Mouse (Mus musculus): ENCODE measurements around the gene Hint1.
"Not testable (repeated sequence)": the region's sequence is repeated elsewhere in the genome, so short reads cannot be mapped to it uniquely, and the experiment has no call there.

Hint1 gene

GRCm38 (mm10) chr11:54896646-54897045, 30.5 kb downstream of the Hint1 start:
- DNase-seq (ENCODE audit: low spot score in 2 of 2), result not testable (repeated sequence)

DNA sequence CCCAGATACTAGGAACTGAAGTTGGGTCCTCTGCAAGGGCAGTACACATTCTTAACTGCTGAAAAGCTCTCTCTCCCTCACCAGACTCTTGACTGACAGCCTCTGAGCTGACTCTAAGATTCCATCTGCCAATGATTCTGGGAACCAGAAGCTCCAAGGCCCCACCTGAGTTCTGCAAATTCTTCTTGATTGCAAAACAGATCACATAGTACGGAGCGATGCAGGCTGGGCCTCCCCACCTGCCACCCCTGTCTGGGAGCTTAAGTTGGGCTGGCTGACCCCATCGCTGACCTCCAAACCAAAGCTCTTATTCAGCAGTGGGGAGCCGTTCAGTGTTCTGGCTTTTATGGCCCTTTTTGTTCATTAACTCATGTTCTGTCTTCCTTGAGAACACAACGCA, 31.3 kb downstream of the Hint1 start:
- DNase-seq (ENCODE audit: low spot score in 2 of 2), result no peak

- DNase-seq (ENCODE audit: low spot score in 2 of 2), result no peak
Measured at GRCm38 (mm10) chr11:54899657-54900056, 33.5 kb downstream of the Hint1 start.

DNA sequence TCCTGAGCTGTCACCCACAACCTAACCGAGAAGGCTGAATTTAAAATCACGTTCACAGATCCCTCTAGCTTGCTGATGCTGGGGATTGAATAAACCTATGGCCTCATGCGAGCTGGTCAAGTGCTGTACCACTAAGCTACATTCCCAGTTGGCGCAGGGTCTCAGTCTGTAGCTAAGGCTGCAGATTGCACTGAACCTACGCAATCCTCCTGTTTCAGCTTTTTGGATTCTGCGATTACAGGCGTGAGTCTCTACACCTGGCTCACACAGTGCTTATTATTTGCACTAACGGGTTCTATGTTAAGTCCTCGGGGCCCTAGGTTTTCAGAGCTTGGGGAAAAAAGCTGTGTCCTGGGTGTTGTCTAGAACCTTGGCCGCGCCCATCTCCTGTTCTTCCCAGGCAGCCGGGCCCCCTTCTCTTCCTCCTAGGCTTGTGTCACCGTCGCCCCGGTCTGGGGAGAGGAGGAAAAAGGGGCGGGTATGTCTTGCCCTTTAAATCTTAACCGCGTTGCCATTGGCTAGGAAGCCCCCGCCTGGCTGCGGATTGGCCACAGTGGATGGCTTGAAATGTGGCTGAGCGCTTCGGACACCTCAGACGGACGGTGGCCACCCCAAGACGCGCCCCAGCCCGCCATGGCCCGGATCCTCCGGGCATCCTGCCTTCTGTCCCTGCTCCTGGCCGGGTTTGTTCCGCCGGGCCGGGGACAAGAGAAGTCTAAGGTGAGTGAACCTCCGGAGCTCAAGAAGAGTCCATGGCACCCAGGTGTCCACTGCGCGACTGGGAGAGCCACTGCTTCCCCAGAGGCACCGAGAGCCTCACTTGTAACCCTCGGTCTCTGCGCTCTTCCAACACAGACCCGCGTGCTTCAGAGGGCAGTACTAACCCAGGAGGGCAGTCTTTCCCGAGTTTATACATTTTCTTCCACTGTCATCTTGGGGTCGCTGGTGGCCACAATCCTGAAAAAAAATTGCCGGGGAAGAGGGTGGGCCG, 36.4 kb downstream of the Hint1 start, which contains the start of gene Gpx3:
Gene Gpx3, plus strand, starts transcription at position 121 of the 991 bp plus-strand sequence.
- DNase-seq (ENCODE audit: low spot score in 2 of 2), result peak; percentile 61 to 76

DNA sequence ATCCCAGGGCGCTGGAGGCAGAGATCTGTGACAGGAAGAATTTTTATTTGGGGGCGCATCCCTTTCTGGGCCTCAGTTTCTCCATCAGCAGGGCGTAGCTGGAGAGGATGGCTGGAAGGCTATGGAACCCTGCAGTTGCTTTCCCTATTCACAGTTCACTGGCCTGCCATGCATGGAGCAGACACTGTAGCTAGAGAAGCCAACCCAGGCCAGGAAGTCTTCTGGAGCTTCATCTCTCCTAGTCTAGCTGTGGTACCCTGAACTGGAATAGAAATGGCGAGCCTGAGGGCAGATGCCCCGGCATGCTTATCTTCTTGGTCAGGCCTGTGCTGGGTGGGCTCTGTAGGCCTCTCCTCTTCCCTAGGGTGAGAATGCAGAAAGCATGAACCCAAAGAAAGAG, 37.2 kb downstream of the Hint1 start:
- DNase-seq (ENCODE audit: low spot score in 2 of 2), result no peak

DNA sequence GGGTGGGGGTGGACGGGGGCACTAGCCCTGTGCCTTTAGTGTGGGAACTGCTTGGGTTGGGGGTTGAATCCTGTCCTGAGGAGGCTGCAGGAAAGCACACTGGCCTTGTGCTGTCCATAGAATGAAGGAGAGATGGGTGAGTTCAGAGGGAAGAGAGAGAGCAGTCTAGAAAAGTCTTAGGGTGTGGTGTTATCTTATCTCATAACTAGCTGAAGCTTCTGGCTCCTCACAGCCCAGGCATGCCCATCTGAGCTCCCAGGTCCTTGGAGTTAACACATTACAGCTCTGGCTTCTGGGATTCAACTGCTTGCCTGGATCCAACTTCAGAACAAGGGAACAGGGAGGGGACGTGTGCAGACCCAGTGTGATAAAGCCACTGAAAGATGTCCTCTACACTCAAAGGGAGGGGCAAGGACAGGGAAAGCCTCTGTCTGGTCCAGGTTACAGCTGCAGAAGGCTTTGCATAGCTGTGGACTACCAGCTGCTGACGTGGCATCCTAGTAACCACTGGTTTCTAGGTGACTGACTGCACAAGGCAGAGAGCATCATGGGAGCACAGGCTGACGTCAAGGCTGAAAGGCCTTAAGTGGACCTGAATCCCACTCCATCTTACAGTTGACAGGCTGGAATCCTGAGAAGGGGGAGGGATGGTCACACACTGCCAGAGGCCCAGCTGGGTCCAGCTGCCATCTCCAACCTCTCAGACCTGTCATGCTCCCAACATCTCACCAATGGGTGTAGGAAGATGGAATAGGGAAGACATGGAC, 37.9 kb downstream of the Hint1 start:
- peak in 1 of 2 experiments; percentile 36 for DNase-seq (ENCODE audit: low spot score in 2 of 2)

DNA sequence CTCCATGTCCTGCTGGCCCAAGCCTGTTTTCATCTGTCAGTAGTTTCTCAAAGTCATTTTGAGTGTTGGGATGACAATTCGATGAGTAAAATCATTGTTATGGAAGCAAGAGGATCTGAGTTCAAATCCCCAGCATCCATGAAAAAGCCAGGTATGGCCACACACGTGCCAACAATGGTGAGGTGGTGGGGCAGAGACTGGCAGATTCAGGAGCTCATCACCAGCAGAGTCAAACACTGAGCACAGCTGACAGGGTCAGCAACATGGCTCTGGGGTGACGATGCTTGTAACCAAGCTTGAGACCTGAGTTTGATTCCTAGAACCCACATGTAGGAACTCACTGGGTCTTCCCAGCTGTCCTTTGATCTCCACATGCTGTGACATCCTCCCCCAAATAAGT, 38.9 kb downstream of the Hint1 start:
- DNase-seq (ENCODE audit: low spot score in 2 of 2), result no peak

DNA sequence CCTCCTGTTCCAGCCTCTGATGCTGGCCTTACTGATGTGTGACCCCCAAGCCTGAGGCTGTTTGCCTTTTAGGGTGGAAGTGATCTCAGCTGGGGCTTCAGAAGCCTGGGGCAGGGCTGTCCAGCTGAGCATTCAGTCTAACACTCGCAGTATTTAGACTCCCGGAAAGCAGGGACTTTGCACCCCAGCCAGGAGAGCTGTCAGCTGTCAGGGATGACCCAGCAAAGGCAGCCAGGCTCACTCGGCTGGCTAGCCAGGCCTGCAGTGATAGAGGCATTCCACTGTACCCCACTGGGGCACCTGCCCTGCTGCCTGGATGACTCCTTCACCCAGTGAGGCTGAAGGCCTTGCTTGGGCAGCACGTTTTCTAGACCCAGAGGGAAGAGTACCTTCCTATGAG, 39.7 kb downstream of the Hint1 start:
- no peak for DNase-seq (ENCODE audit: low spot score in 2 of 2)

- DNase-seq (ENCODE audit: low spot score in 2 of 2), result no peak
Measured at GRCm38 (mm10) chr11:54906466-54906865, 40.3 kb downstream of the Hint1 start.

GRCm38 (mm10) chr11:54907259-54907658, 41.1 kb downstream of the Hint1 start:
- no peak for DNase-seq (ENCODE audit: low spot score in 2 of 2)

DNA sequence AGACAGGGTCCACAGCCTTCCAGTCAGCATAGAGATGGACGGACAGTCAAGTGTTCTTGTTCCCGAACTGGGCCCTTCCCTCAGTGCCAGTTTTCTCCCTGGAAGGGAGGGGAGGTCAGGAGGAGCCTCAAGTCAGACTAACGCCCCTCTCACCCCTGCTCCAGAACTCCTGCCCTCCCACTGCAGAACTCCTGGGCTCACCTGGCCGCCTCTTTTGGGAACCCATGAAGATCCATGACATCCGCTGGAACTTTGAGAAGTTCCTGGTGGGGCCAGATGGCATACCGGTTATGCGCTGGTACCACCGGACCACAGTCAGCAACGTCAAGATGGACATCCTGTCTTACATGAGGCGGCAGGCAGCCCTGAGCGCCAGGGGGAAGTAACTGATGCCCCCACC, 43.1 kb downstream of the Hint1 start:
- no peak for DNase-seq (ENCODE audit: low spot score in 2 of 2)

DNA sequence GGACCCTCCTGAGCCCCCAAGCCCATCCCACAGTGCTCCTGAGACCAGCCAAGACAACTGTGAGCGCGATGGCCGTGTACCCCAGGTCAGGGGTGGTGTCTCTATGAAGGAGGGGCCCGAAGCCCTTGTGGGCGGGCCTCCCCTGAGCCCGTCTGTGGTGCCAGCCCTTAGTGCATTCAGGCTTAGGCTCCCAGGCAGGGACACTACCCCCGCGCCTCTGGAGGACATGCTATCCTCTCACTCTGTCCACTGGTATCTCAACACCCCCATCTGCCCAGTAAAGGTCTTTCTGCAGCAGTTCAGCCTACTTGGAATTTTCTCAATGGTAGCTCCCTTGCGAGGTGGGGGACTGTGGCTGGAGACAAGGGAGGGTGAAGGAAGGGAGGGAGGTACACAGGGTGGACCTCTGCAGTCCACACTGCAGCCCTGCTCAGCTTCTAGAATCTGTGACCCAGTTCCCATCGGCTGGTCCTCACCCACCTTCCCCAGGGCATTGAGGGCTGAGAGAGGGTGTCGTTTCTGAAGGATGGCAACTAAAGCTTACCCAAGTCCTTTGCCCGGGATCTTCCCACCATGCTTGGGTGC, 44.0 kb downstream of the Hint1 start:
- DNase-seq (ENCODE audit: low spot score in 2 of 2), result no peak

DNA sequence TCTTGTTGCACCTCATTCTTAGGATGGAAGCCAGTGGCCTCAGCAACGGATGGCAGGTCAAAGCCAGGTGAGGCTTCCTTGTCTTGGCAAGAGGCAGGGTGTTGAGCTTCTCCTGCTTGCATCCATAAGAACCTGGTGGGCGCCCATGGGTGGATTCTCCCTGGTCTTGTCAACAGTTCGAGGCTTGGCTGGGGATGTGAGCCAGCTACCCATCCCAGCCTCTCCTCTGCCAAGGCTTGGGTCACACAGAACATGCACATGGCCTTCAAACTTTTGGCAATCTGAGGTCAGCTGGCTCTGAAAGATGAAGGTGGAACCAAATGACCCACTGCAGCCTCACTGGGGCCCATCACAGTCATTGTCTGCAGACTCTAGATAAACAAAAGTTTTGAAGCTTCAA, 45.0 kb downstream of the Hint1 start:
- no peak for DNase-seq (ENCODE audit: low spot score in 2 of 2)

DNA sequence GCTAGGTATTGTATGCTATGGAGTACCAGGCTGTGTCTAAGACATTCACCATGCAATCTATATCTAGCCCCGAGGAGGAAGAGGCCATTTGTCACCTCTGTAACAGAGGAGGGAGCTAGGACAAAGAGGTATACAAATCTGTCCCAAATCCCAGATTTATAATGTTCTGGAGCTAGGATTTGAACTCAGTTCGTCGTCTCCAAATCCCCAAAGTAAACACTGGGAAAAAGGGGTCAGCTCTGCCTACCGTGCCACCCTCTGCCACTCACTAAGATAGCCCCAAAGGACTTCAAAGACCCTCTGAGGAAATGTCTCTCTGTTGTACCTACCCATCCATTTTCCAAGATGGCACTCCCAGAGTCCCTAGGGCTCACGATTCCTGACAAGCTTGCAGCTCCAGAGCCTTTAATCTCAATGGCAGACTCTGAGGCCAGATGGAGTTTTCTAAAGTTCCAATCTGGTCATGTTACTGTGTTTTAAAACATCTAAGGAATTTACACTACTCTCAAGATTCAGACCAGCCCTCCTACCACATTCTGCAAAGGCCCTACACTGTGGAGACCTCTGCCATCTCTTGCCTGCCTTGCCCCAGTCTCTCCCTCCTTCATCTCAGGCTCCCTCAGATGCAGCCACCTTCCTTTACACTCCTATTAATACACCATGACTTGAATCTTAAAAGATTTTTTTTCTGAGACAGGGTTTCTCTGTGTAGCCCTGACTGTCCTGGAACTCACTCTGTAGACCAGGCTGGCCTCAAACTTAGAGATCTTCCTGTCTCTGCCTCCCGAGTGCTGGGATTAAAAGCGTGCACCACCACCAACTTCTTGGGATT, 45.7 kb downstream of the Hint1 start:
- no peak for DNase-seq (ENCODE audit: low spot score in 2 of 2)

GRCm38 (mm10) chr11:54912503-54913316, 46.5 kb downstream of the Hint1 start:
- DNase-seq (ENCODE audit: low spot score in 2 of 2), result no peak

GRCm38 (mm10) chr11:54913841-54914240, 47.7 kb downstream of the Hint1 start:
- no peak for DNase-seq (ENCODE audit: low spot score in 2 of 2)

DNA sequence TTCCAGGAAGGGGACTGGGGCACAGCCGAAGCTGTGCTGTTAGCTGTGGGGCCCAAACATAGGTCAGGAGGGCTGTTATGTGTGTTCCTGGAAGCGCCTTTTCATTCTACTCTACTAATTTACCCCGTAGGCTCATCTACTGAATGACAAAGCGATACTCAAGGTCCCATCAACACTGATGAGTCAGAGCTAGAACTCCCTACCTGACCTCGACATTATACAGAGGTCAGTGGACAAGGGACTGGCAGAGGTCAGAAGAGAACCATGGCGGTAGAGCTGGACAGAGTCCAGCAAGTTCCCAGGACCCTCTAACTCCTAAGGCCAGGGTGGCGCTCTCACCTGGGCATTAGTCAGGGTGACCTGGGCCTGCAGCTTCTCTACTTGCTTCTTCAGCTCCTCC, 51.3 kb downstream of the Hint1 start:
- DNase-seq (ENCODE audit: low spot score in 2 of 2), result no peak

- DNase-seq (ENCODE audit: low spot score in 2 of 2), result no peak
Measured at GRCm38 (mm10) chr11:54918273-54918672, 52.1 kb downstream of the Hint1 start.
